Mouse (Mus musculus) midbrain, embryonic 15.5 days (tissue): ENCODE data around the gene Prdm16. TPM values are rescaled to one million over a fixed set of nuclear protein-coding genes. Genes with fewer than 3 reads are reported as not detected.

Experiments used
- ATAC-seq: fragments of 200-750 bp; cut with Nextera tagmentation; replicated peaks from 2 replicates; pipeline ENCODE4 v1.8.0; 2017; ENCODE audit warnings: moderate TSS enrichment
- H3K27ac ChIP-seq: fragments of 300-500 bp; sonication (generic); 2 replicates; pipeline ENCODE4 v1.5.1; 2015; ENCODE audit warnings: mild to moderate bottlenecking, inconsistent platforms
- H3K27me3 ChIP-seq: fragments of 300-500 bp; sonication (generic); replicated peaks from 2 replicates; pipeline ENCODE4 v1.6.1; 2015; ENCODE audit warnings: inconsistent platforms
- H3K36me3 ChIP-seq: fragments of 300-500 bp; sonication (generic); replicated peaks from 2 replicates; pipeline ENCODE4 v1.6.1; 2015; ENCODE audit warnings: inconsistent platforms
- H3K4me1 ChIP-seq: fragments of 300-500 bp; sonication (generic); 2 replicates; pipeline ENCODE4 v1.6.1; 2015; ENCODE audit warnings: inconsistent platforms
- H3K4me2 ChIP-seq: fragments of 300-500 bp; sonication (generic); 2 replicates; pipeline ENCODE4 v1.6.1; 2015; ENCODE audit warnings: inconsistent platforms, mild to moderate bottlenecking, moderate library complexity
- H3K4me3 ChIP-seq: fragments of 300-500 bp; sonication (generic); 2 replicates; pipeline ENCODE4 v1.5.1; 2015; ENCODE audit warnings: mild to moderate bottlenecking, inconsistent platforms
- H3K9ac ChIP-seq: fragments of 300-500 bp; sonication (generic); 2 replicates; pipeline ENCODE4 v1.6.1; 2015; ENCODE audit warnings: mild to moderate bottlenecking, inconsistent platforms
- H3K9me3 ChIP-seq: fragments of 300-500 bp; sonication (generic); 2 replicates; pipeline ENCODE4 v1.6.1; 2016; ENCODE audit warnings: inconsistent platforms
- WGBS: fragments of 180-500 bp; shearing (Covaris S2); methylation state at CpG from one replicate; pipeline ENCODE4 v1.1.7; 2015; ENCODE audit warnings: mixed read lengths; 5-methylcytosine and 5-hydroxymethylcytosine counted together
- polyA plus RNA-seq: library from polyadenylated mRNA; unstranded; fragments of >200 nt; fragmentation: Nextera tagmentation; extraction: Ambion mirVana; gene quantifications from 2 replicates; pipeline ENCODE4 v1.2.1, GENCODE M21; 2015

Gene Prdm16
- polyA plus RNA-seq, 1 experiment from 2014 or later = 11.5 TPM

DNA sequence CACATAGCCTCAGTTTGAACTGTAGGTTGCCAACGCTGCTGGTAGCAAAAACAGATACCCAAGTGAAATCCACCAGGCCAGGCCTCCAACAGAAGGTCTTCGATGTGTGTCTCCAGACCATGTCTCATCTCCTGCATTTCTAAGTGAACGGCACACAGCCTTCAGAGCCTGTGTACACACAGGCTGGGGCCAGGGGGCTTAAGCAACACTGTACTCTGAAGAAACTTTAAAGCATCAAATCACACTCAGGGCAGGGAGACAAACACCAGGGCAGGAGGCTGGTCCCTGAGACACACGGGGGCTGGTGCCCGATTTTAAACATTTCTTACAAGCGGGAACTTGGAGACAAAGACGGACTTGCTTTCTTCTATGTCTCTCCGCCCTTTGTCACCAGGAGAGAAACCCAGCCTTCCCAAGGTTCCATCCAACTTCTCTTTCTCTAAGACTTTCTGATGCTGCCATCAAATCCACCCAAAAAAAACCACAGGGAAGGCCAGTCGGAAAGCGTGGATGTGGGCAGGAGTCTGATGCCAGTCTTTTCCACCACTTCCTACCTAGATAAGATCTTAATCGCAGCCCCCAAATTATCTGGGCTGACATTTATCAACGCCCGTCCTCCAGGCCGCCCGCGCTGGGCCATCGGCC is 42.4 kb downstream of the Prdm16 start:
- no peaks in the 10 kb centered on the region for H3K9me3 ChIP-seq
- H3K4me2 ChIP-seq = peak overlapping the region; percentile 18; the same call in 1 of the 2 replicates

DNA sequence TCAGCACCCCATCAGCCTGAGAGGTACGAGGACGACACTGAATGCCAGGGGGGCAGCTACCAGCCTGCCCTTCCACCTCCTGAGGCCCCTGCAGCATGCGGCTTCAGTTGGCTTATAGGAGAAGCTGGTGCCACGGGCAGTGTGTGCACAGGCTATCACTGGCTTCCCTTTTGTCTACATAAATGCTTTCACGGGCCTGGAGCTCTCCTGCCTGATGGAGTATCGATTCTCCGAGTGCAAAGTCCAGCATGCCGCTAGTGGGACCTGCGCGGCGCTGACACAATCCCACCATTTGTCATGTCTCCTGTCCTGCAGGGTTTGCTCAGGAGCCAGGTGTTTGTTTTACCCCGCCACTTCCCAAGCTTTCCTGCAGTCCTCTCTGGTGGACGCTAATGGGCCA is 44.1 kb downstream of the Prdm16 start:
- Histone ChIP-seq H3K27me3 (0 out of 2 replicates have a peak, but pooled peaks cover 4% of the 10 kb centered on the region), H3K36me3 (no peaks in the 10 kb centered on the region), H3K4me1 (peaks cover 20% of the 10 kb centered on the region), H3K4me3 (no peak overlapping the region), H3K9ac (no peak overlapping the region), H3K27ac (no peak overlapping the region), H3K9me3 (no peaks in the 10 kb centered on the region), H3K4me2 (no peak overlapping the region)
- 75% methylated on average over 13 of the region's 13 CpGs for WGBS
- no peak for ATAC-seq

More for the DNA sequence above, 42.4 kb downstream of the Prdm16 start:
- 0 out of 2 replicates have a peak, but pooled peaks cover 2% of the 10 kb centered on the region for H3K27me3 ChIP-seq
- H3K4me1 ChIP-seq = peaks cover 33% of the 10 kb centered on the region
- no peak overlapping the region for H3K4me3 ChIP-seq
- ATAC-seq = no peak
- WGBS = 27% methylated on average over 17 of the region's 17 CpGs
- no peak overlapping the region for H3K9ac ChIP-seq
- no peaks in the 10 kb centered on the region for H3K36me3 ChIP-seq
- H3K27ac ChIP-seq = peak overlapping the region; percentile 70

DNA sequence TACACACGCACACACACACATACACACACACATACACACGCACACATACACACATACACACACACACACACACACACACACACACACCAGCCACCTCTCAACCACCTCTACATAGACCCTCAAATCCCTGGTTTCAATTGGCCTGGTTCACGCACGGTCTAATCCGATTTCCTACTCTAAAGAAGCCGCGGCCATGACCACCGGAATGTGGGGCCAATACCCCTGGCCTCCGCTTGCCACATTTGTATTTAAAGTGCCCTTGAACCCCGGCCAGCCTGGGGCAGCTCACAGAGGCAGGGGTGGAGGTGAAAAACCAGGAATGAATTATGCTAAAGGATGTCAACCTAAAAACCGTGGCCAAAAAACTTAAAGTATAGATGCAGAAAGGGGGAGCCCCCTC is 45.8 kb downstream of the Prdm16 start:
- WGBS = 32% methylated on average over 10 of the region's 11 CpGs
- H3K27me3 ChIP-seq = 0 out of 2 replicates have a peak, but pooled peaks cover 4% of the 10 kb centered on the region
- H3K36me3 ChIP-seq = no peaks in the 10 kb centered on the region
- H3K4me2 ChIP-seq = no peak overlapping the region
- peaks cover 25% of the 10 kb centered on the region for H3K4me1 ChIP-seq
- H3K9me3 ChIP-seq = no peaks in the 10 kb centered on the region
- no peak overlapping the region for H3K4me3 ChIP-seq
- H3K9ac ChIP-seq = no peak overlapping the region
- ATAC-seq = no peak
- H3K27ac ChIP-seq = no peak overlapping the region

DNA sequence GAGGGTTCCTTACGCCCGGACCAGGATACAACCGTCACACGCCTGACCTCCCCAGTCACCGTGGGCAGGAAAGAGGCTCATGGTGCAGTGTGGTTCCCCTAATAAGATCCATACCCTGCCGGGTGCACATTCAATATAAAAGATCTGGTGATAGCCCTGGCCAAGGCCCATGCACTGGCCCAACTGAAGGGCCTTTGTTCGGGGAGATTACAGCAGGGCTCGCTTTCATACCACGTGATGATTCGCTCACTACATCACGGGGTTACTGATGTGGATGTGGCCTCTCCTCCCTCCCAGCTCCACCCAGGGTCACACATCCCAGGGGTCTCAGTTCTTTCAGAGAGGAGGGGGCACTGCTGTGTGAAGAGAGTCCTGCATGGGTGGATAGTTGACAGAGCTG is 50.3 kb downstream of the Prdm16 start:
- Histone ChIP-seq H3K9me3 (no peaks in the 10 kb centered on the region), H3K4me3 (no peak overlapping the region), H3K27ac (no peak overlapping the region), H3K4me2 (no peak overlapping the region), H3K4me1 (0 out of 2 replicates have a peak, but pooled peaks cover 5% of the 10 kb centered on the region), H3K9ac (no peak overlapping the region), H3K27me3 (0 out of 2 replicates have a peak, but pooled peaks cover 4% of the 10 kb centered on the region), H3K36me3 (no peaks in the 10 kb centered on the region)
- 58% methylated on average over 11 of the region's 11 CpGs for WGBS
- no peak for ATAC-seq

DNA sequence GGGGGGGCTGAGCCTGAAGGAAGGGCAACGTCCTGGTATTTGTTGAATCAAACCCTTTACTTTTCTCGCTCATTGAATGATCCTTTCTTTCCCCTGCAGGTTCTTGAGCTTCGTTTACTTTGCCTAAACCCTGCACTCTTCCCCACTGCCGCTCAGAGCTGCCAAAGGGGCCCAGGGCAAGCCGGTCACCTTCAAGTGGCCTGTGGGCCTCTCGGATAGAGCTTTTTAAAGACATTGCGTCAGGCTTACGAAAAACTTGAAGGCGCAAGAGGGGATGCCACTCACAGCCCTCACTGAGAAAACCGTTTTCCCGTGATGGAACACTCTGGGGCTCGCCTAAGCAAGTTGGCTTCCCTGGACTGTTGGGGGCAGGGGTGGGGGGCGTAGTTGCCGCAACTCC is 50.9 kb downstream of the Prdm16 start:
- Histone ChIP-seq H3K4me1 (0 out of 2 replicates have a peak, but pooled peaks cover 5% of the 10 kb centered on the region), H3K36me3 (no peaks in the 10 kb centered on the region), H3K4me3 (no peak overlapping the region), H3K9me3 (no peaks in the 10 kb centered on the region), H3K27me3 (0 out of 2 replicates have a peak, but pooled peaks cover 4% of the 10 kb centered on the region), H3K27ac (no peak overlapping the region), H3K9ac (no peak overlapping the region), H3K4me2 (no peak overlapping the region)
- 55% methylated on average over 14 of the region's 14 CpGs for WGBS
- no peak for ATAC-seq

DNA sequence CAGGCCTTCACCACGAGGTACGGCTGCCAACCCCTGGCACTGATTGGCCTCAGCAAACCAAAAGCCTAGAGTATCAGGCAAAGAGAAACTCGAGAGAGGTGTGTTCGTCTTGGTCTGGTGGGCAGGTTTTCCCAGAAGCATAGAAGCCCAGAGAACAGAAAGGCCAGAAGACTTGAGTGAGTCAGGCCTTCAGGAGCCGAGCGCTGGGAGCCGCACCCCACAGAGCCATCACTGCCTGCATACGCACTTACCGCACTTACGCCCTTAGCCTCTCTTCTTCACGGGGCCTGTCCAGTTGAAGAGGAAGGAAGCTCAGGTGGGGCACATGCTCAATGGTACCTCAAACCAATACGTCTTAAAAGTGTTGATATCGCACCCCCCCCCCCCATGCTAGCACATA is 53.0 kb downstream of the Prdm16 start:
- Histone ChIP-seq H3K4me3 (no peak overlapping the region), H3K27ac (no peak overlapping the region), H3K9ac (no peak overlapping the region), H3K27me3 (no peaks in the 10 kb centered on the region), H3K4me2 (no peak overlapping the region), H3K9me3 (no peaks in the 10 kb centered on the region), H3K4me1 (0 out of 2 replicates have a peak, but pooled peaks cover 5% of the 10 kb centered on the region), H3K36me3 (no peaks in the 10 kb centered on the region)
- ATAC-seq = no peak
- WGBS = 93% methylated on average over 13 of the region's 13 CpGs

DNA sequence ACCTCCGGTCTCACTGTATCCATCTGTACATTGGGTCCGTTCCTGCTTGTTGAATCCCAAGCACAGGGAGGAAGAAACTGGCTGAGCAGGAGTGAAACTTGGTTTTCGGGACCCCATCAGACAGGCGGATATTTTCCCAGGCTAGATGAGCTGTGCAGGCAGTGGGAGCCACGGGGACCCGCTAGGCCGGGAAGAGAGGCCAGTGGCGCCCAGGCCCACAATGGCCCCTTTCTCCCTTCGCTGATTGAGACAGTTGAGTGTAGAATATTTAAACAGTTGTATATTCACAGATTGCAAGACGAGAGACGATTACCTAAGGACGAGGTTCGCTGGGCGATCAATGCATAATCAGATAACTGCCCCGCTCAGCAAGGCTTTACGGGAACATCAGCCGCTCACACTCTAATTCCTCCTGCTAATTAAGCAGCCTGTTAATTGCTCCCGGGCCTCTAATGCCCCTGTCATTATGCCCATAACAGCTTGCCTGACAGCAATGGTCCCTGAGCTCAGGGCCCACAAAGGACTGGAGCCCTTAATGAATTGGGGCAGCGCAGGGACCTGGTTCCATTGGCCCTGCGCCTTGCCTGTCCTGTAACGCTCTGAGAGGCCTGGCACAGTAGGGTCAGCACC is 54.0 kb downstream of the Prdm16 start:
- ATAC-seq = no peak
- H3K4me3 ChIP-seq = no peak overlapping the region
- 51% methylated on average over 21 of the region's 21 CpGs for WGBS
- no peak overlapping the region for H3K9ac ChIP-seq
- no peak overlapping the region for H3K27ac ChIP-seq
- no peaks in the 10 kb centered on the region for H3K27me3 ChIP-seq
- H3K4me2 ChIP-seq = no peak overlapping the region
- no peaks in the 10 kb centered on the region for H3K9me3 ChIP-seq
- H3K36me3 ChIP-seq = no peaks in the 10 kb centered on the region
- 0 out of 2 replicates have a peak, but pooled peaks cover 5% of the 10 kb centered on the region for H3K4me1 ChIP-seq

DNA sequence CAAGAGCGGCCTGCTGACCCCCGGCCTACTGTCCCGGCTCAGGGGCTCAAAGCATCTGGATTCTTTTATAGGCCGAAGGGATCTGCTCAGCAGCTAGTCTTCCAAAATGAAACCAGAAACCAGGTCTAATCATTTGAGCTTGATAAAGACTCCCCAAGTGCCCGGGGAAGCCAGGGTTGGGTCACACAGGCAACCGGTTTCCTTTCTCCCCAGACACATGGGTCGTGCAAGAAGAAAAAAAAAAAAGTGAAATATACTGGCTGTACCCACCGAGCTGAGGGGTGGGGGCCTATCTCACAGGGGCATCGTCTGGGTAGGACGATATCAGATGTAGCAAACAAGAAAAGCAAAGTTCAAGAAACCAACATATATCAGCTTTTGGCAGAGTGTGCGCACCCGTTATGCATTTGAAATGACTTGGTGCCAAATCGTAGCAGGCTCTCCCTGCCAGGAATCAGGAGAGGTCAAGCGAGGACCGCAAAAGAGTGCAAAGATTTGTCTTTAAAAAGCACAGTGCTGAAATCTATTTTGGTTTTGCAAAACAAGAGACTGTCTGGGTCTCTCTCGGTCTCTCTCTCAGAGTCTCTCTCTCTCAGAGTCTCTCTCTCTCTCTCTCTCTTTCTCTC is 55.3 kb downstream of the Prdm16 start:
- no peaks in the 10 kb centered on the region for H3K36me3 ChIP-seq
- ATAC-seq = no peak
- H3K9ac ChIP-seq = no peak overlapping the region
- H3K4me1 ChIP-seq = no peaks in the 10 kb centered on the region
- no peaks in the 10 kb centered on the region for H3K27me3 ChIP-seq
- H3K4me2 ChIP-seq = no peak overlapping the region
- no peak overlapping the region for H3K4me3 ChIP-seq
- WGBS = 78% methylated on average over 16 of the region's 16 CpGs
- H3K27ac ChIP-seq = no peak overlapping the region
- H3K9me3 ChIP-seq = no peaks in the 10 kb centered on the region

DNA sequence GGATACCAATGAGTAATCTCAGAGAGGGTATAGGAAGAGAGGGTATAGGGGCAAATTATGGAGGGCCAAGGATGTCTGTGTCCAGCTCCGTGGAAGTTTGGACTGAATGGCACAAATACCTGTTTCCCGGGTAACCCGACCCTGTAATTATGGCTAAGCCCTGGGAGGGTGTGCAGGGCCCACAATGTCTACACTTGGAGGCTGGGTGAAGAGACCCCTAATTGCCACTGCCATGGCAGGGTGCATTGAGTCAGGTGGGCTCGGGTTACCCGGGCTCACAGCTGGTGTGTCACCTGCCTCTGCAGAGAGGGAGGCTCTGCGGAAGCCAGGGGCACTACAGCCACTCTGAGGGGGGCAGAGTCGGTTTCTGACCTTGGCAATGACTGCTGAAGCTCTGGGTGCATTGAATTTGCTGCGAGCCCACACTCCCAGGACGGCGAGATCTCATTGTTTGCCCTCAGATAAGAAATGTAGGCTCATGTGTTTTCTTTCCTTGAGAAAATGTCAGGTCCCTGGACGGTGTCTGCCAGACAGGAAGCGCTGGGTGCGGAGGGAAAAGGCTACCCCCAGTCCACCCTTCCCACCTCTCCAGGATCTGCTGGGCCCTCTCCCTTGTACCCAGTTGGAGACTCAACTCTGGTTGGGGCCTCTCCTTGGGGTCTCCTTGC is 62.3 kb downstream of the Prdm16 start:
- Histone ChIP-seq H3K4me2 (no peak overlapping the region), H3K9me3 (no peaks in the 10 kb centered on the region), H3K36me3 (no peaks in the 10 kb centered on the region), H3K4me1 (peaks cover 15% of the 10 kb centered on the region), H3K27me3 (no peaks in the 10 kb centered on the region), H3K9ac (no peak overlapping the region), H3K4me3 (no peak overlapping the region), H3K27ac (no peak overlapping the region)
- WGBS = 70% methylated on average over 13 of the region's 13 CpGs
- no peak for ATAC-seq

DNA sequence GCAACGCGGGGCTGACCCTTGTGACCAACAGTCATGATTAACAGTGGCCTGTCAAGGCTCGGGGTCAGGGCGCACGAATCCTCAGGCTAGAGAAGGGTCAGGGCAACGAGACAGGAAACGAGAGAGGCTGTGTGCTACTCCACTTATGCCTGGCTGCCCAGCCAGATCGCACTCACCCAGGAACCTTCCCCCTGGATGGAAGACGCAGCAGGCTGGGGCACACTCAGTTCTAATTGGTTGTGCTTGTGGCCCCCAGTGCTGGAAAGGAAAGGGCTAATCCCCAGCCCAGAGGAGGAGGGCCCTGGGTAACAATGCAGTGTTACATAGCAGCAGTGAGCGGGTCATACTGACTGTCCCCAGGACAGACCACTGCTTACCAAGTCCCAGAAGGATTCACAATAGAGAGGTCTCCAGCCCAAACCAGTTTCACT is 66.2 kb downstream of the Prdm16 start:
- H3K9ac ChIP-seq = no peak overlapping the region
- no peak overlapping the region for H3K4me2 ChIP-seq
- no peak overlapping the region for H3K27ac ChIP-seq
- WGBS = 18% methylated on average over 10 of the region's 10 CpGs
- peaks cover 31% of the 10 kb centered on the region for H3K4me1 ChIP-seq
- no peak overlapping the region for H3K4me3 ChIP-seq
- H3K9me3 ChIP-seq = no peaks in the 10 kb centered on the region
- no peaks in the 10 kb centered on the region; the same call in 1 of the 2 replicates for H3K27me3 ChIP-seq
- H3K36me3 ChIP-seq = no peaks in the 10 kb centered on the region
- ATAC-seq = 0 out of 2 replicates have a peak, but pooled peaks have one; percentile 32

DNA sequence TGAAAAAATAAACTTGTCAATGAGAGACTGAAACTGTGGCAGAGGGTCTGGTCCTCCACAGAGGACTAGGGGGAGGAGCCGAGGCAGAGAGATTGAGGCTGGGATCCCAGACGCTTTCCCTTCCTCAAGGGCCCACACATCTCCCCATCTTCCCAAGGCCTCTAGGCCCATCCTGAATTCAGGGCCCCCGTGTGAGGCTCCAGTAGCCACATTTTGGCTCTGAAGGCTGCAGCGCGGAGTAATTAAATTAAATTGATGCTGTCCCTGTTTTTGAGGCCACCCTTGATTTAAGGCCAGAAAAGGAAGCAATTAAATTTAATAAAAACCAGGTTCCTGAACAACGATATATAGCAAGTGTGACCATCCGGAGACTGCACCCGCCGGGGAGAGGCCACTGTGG is 66.8 kb downstream of the Prdm16 start:
- H3K4me3 ChIP-seq = no peak overlapping the region
- no peak for ATAC-seq
- no peaks in the 10 kb centered on the region for H3K9me3 ChIP-seq
- no peak overlapping the region for H3K9ac ChIP-seq
- peaks cover 31% of the 10 kb centered on the region for H3K4me1 ChIP-seq
- no peak overlapping the region for H3K27ac ChIP-seq
- H3K4me2 ChIP-seq = no peak overlapping the region
- H3K36me3 ChIP-seq = no peaks in the 10 kb centered on the region
- 71% methylated on average over 9 of the region's 9 CpGs for WGBS
- no peaks in the 10 kb centered on the region; the same call in 1 of the 2 replicates for H3K27me3 ChIP-seq

DNA sequence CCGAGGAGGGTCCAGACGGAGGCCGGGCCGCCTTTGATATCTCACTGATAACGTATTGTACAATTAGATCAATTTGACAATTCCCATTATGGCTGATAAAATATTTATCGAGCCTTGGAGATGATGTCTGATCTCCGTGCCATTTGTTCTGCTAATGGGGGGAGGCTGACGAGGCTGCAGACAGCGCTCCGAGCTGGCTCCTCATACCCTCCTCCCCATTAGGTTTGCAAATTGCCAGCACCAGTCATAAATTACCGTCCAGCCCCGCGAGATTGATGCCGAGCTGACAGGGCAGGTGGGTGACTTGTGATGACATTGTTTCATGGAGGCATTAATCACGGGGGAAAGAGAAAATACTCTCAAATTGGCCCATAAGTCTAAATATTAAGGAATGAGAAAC is 67.9 kb downstream of the Prdm16 start:
- Histone ChIP-seq H3K4me3 (no peak overlapping the region), H3K27ac (no peak overlapping the region), H3K9me3 (no peaks in the 10 kb centered on the region), H3K36me3 (no peaks in the 10 kb centered on the region), H3K4me1 (peaks cover 31% of the 10 kb centered on the region), H3K9ac (no peak overlapping the region), H3K27me3 (no peaks in the 10 kb centered on the region; the same call in 1 of the 2 replicates), H3K4me2 (peak overlapping the region; percentile 8; the same call in 1 of the 2 replicates)
- no peak for ATAC-seq
- WGBS = 22% methylated on average over 15 of the region's 15 CpGs
